Mouse (Mus musculus) liver, embryonic 11.5 days (tissue): ENCODE data around the gene Unc93a. TPM values are rescaled to one million over a fixed set of nuclear protein-coding genes. Genes with fewer than 3 reads are reported as not detected.
"Not testable (repeated sequence)": the region's sequence is repeated elsewhere in the genome, so short reads cannot be mapped to it uniquely, and the experiment has no call there.

ENCODE experiments used
- ATAC-seq: fragments of 200-750 bp; cut with Nextera tagmentation; replicated peaks from 2 replicates; pipeline ENCODE4 v1.8.0; 2017; ENCODE audit warnings: moderate number of reproducible peaks, mild to moderate bottlenecking, moderate TSS enrichment, moderate library complexity; ENCODE audit not compliant: low FRiP score
- DNase-seq: peaks from one replicate; pipeline ENCODE4 v3.0.0-alpha.2; 2017; ENCODE audit warnings: low spot score
- H3K27ac ChIP-seq: fragments of 300-500 bp; sonication (generic); 2 replicates; pipeline ENCODE4 v1.5.1; 2014; ENCODE audit warnings: mild to moderate bottlenecking, low read depth, low read length, control low read depth
- H3K27me3 ChIP-seq: fragments of 300-500 bp; sonication (generic); replicated peaks from 2 replicates; pipeline ENCODE4 v1.6.1; 2014; ENCODE audit warnings: low read length, mixed read lengths; ENCODE audit not compliant: control insufficient read depth, insufficient read depth
- H3K36me3 ChIP-seq: fragments of 300-500 bp; sonication (generic); 2 replicates; pipeline ENCODE4 v1.6.1; 2014; ENCODE audit warnings: mild to moderate bottlenecking, low read length, moderate library complexity, mixed read lengths; ENCODE audit not compliant: control insufficient read depth, insufficient read depth
- H3K4me1 ChIP-seq: fragments of 300-500 bp; sonication (generic); replicated peaks from 2 replicates; pipeline ENCODE4 v1.6.1; 2014; ENCODE audit warnings: low read length, mixed read lengths; ENCODE audit not compliant: control insufficient read depth, insufficient read depth
- H3K4me2 ChIP-seq: fragments of 300-500 bp; sonication (generic); 2 replicates; pipeline ENCODE4 v1.6.1; 2014; ENCODE audit warnings: mild to moderate bottlenecking, control low read depth, moderate library complexity
- H3K4me3 ChIP-seq: fragments of 300-500 bp; sonication (generic); 2 replicates; pipeline ENCODE4 v1.5.1; 2014; ENCODE audit warnings: low read depth, low read length, control low read depth
- H3K9ac ChIP-seq: fragments of 300-500 bp; sonication (generic); 2 replicates; pipeline ENCODE4 v1.6.1; 2014; ENCODE audit warnings: low read depth, low read length, control low read depth
- H3K9me3 ChIP-seq: fragments of 300-500 bp; sonication (generic); 2 replicates; pipeline ENCODE4 v1.6.1; 2016; ENCODE audit warnings: low read length, inconsistent platforms, mixed read lengths; ENCODE audit not compliant: control insufficient read depth
- WGBS: fragments of 180-500 bp; shearing (Covaris S2); extraction: QIAGEN DNeasy Blood & Tissue Kit; methylation state at CpG from one replicate; pipeline ENCODE4 v1.1.7; 2014; 5-methylcytosine and 5-hydroxymethylcytosine counted together
- polyA plus RNA-seq: library from polyadenylated mRNA; unstranded; fragments of >200 nt; fragmentation: Nextera tagmentation; extraction: Ambion mirVana; gene quantifications from 2 replicates; pipeline ENCODE4 v1.2.1, GENCODE M21; 2014

Unc93a gene
- polyA plus RNA-seq, 1 experiment from 2014 or later, result not detected

DNA sequence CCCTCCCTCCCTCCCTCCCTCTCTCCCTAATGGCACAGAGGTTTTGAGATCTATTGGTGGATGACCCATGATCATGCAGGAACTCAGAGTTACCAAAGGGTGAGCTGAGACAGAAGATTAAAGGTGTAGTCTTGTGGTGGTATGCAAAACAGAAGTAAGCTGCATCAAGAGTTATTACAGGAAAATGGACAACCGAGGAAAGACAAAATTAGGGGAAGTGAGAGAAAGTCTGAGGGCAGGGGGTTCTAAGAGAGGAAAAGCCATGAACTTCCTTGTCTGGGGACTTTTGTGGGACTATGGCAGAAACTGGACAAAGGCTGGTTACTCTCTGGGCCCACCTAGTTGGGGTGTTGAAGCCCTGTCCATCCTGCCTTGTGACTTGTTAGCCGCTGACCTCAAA, 11.1 kb upstream of the Unc93a start:
- no CpG with 5 or more reads among the region's 2 CpGs for WGBS
- not testable (repeated sequence) for DNase-seq, ATAC-seq

GRCm38 (mm10) chr17:13135356-13135755, 3.7 kb upstream of the Unc93a start:
- H3K36me3 ChIP-seq, result not testable (repeated sequence)

More for the DNA sequence above, 11.1 kb upstream of the Unc93a start:
- H3K4me1 ChIP-seq, H3K36me3 ChIP-seq, H3K27me3 ChIP-seq, H3K27ac ChIP-seq, H3K9ac ChIP-seq, H3K9me3 ChIP-seq, H3K4me2 ChIP-seq, H3K4me3 ChIP-seq: not testable (repeated sequence)

GRCm38 (mm10) chr17:13132352-13132751, 742 bp upstream of the Unc93a start:
- not testable (repeated sequence) for DNase-seq, H3K4me3 ChIP-seq, H3K4me1 ChIP-seq, H3K4me2 ChIP-seq, ATAC-seq, H3K27me3 ChIP-seq, H3K27ac ChIP-seq, H3K9me3 ChIP-seq, H3K36me3 ChIP-seq, H3K9ac ChIP-seq
- WGBS, result 81% methylated on average over 8 of the region's 8 CpGs

More at GRCm38 (mm10) chr17:13135356-13135755, 3.7 kb upstream of the Unc93a start:
- 83% methylated on average over 1 of the region's 6 CpGs for WGBS
- H3K27ac ChIP-seq, ATAC-seq, H3K4me3 ChIP-seq, H3K27me3 ChIP-seq, H3K9ac ChIP-seq, H3K9me3 ChIP-seq, H3K4me1 ChIP-seq, DNase-seq, H3K4me2 ChIP-seq: not testable (repeated sequence)

DNA sequence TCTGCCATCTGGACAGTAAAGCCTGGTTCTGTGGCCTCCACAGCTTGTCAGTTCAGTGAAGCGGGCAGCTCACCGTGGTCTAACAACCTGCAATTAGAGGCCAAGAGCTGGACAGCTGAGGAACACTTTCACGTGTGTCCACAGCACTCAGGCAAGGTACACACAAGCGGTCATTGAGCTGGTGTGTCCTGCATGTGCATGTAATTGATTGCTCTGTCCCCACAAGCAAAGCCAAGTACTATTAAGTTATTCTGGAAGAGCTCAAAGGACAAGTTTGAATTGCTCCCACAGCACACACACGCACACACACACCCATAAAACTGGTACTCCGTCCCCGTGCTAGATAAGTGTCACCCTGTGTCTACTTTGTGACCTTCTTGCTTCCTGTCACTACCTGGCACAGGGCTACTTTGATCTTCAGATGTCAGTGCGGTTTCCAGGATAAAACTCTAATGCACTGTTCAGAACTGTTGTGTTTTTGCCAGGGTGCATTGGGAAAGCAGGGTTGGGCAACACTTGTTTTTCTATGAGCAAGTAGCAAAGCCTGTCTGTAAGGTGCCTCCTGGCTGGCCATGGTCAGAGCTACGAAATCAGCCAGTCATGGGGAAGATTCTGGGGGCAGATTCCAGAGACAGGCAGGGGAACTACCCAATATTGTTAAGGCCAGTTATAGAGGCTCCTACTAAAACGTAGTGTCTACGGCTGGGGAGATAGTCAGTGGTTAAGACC, 1.7 kb downstream of the Unc93a start:
- not testable (repeated sequence) for ATAC-seq, H3K27ac ChIP-seq
- WGBS, result 81% methylated on average over 9 of the region's 11 CpGs

GRCm38 (mm10) chr17:13129324-13129723, 2.3 kb downstream of the Unc93a start:
- H3K36me3 ChIP-seq, DNase-seq, H3K4me3 ChIP-seq, H3K9ac ChIP-seq, H3K9me3 ChIP-seq, H3K27me3 ChIP-seq, ATAC-seq, H3K4me2 ChIP-seq, H3K4me1 ChIP-seq, H3K27ac ChIP-seq: not testable (repeated sequence)
- WGBS, result no CpG with 5 or more reads among the region's 3 CpGs

More for the DNA sequence above, 1.7 kb downstream of the Unc93a start:
- not testable (repeated sequence) for DNase-seq, H3K9me3 ChIP-seq, H3K4me2 ChIP-seq, H3K9ac ChIP-seq, H3K27me3 ChIP-seq, H3K36me3 ChIP-seq, H3K4me3 ChIP-seq, H3K4me1 ChIP-seq

- not testable (repeated sequence) for DNase-seq, H3K4me2 ChIP-seq
Measured at GRCm38 (mm10) chr17:13124241-13124640, 7.4 kb downstream of the Unc93a start.

GRCm38 (mm10) chr17:13123308-13124038, 8.1 kb downstream of the Unc93a start:
- H3K9ac ChIP-seq, H3K27me3 ChIP-seq, H3K4me3 ChIP-seq, DNase-seq, H3K27ac ChIP-seq, H3K9me3 ChIP-seq, H3K36me3 ChIP-seq, H3K4me1 ChIP-seq, H3K4me2 ChIP-seq: not testable (repeated sequence)
- peak; percentile 40; the same call in 1 of the 2 replicates for ATAC-seq
- 87% methylated on average over 2 of the region's 5 CpGs for WGBS

More at GRCm38 (mm10) chr17:13124241-13124640, 7.4 kb downstream of the Unc93a start:
- not testable (repeated sequence) for H3K9me3 ChIP-seq, H3K27me3 ChIP-seq, H3K4me1 ChIP-seq, H3K4me3 ChIP-seq, H3K36me3 ChIP-seq, H3K9ac ChIP-seq, H3K27ac ChIP-seq, ATAC-seq
- 50% methylated on average over 2 of the region's 3 CpGs for WGBS

DNA sequence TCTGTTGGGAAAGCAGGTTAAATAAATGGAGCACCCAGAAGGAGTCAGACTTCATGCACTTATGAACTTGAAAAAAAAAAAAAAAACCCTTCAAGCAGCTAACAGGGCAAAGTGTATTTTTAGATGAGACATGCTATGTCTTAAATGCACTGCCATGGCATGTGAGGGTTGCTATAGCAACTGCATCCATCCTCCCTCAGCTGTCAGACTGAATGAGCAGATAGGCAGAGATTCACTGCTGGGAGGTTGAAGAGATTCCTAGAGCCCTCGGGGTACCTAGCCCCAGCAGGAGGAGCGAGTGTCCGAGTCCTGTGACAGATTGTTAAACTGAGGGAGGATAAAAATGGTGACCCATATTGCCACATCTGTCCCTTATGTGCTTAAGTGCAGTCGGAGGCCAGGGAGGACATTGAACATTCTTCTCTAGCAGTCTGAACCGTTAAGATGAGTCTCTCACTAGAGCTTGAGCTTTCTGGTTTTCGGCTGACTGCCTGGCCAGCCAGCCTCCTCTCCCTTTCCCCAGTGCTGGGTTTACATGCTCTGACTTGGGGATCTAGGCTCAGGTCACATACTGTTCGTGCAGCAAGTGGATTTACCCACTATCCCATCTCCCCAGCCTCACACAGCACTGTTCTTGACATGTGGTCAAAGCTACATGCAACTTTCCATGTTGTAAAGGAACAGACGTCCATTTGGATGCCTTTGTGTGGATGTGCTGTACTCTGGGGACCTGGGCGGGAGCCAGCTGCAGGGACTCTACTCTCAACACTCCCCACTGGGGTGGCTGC, 18.9 kb downstream of the Unc93a start:
- 57% methylated on average over 2 of the region's 9 CpGs for WGBS
- not testable (repeated sequence) for H3K4me1 ChIP-seq, H3K27ac ChIP-seq, H3K27me3 ChIP-seq, H3K36me3 ChIP-seq, DNase-seq, H3K9me3 ChIP-seq, H3K9ac ChIP-seq, ATAC-seq, H3K4me3 ChIP-seq, H3K4me2 ChIP-seq
